Mouse (Mus musculus) spleen, adult 2 months (tissue): ENCODE measurements around the gene App. TPM values are rescaled to one million over a fixed set of nuclear protein-coding genes. Genes with fewer than 3 reads are reported as not detected.

Experiments used
- DNase-seq, 2 experiments: peaks; one replicate each; pipeline versions ENCODE4 v3.0.0 to v3.0.0-alpha.2; 2012 to 2021; ENCODE audit warnings: low spot score in 2 of 2, low read depth in 1 of 2
- H3K27ac ChIP-seq: fragments of 200-500 bp; 2 replicates; pipeline ENCODE4 v1.5.1; 2012; ENCODE audit warnings: low read length, inconsistent platforms; ENCODE audit not compliant: insufficient read depth
- H3K27me3 ChIP-seq: fragments of 200-500 bp; 2 replicates; pipeline ENCODE4 v1.6.1; 2012; ENCODE audit warnings: mild to moderate bottlenecking, moderate library complexity, low read length, inconsistent platforms; ENCODE audit not compliant: control insufficient read depth, insufficient read depth
- H3K36me3 ChIP-seq: fragments of 200-500 bp; 2 replicates; pipeline ENCODE4 v1.6.1; 2012; ENCODE audit warnings: mild to moderate bottlenecking, low read length, inconsistent platforms; ENCODE audit not compliant: control insufficient read depth, insufficient read depth
- H3K4me1 ChIP-seq: fragments of 200-500 bp; 2 replicates; pipeline ENCODE4 v1.6.1; 2011; ENCODE audit warnings: inconsistent platforms; ENCODE audit not compliant: control insufficient read depth, insufficient read depth, insufficient read length
- H3K4me3 ChIP-seq: fragments of 200-500 bp; 2 replicates; pipeline ENCODE4 v1.5.1; 2011; ENCODE audit warnings: mild to moderate bottlenecking, inconsistent platforms; ENCODE audit not compliant: insufficient read depth, insufficient read length; ENCODE audit errors: extremely low read depth
- CTCF ChIP-seq: fragments of 200-500 bp; IDR thresholded peaks from 2 replicates; pipeline ENCODE4 v1.5.1; 2011; ENCODE audit warnings: mild to moderate bottlenecking, inconsistent platforms; ENCODE audit not compliant: insufficient read depth, insufficient read length, insufficient replicate concordance; ENCODE audit errors: extremely low read depth
- POLR2A ChIP-seq: fragments of 200-500 bp; IDR thresholded peaks from 2 replicates; pipeline ENCODE4 v1.6.1; 2011; ENCODE audit warnings: low read depth, low read length, inconsistent platforms
- WGBS: fragments of 180-500 bp; shearing (Covaris S2); methylation state at CpG from one replicate; pipeline ENCODE4 v1.1.7; 2018; 5-methylcytosine and 5-hydroxymethylcytosine counted together
- polyA plus RNA-seq: library from polyadenylated mRNA; depleted of rRNA; stranded (reverse); fragments of >200 nt; gene quantifications from 2 replicates; pipeline ENCODE4 v1.2.3, GENCODE M21; 2012

The App gene
- polyA plus RNA-seq, 1 experiment = 80.0 TPM

- WGBS = 87% methylated on average over 4 of the region's 4 CpGs
- TF ChIP-seq POLR2A = no peak
- no peak for TF ChIP-seq CTCF
- H3K27ac ChIP-seq = no peak overlapping the region
- no peak overlapping the region for H3K4me3 ChIP-seq
- H3K4me1 ChIP-seq = no peaks in the 10 kb centered on the region
- no peaks in the 10 kb centered on the region for H3K27me3 ChIP-seq
- no peaks in the 10 kb centered on the region for H3K36me3 ChIP-seq
- no peak for DNase-seq
Measured at GRCm38 (mm10) chr16:85061725-85062124, 111.8 kb downstream of the App start.

DNA sequence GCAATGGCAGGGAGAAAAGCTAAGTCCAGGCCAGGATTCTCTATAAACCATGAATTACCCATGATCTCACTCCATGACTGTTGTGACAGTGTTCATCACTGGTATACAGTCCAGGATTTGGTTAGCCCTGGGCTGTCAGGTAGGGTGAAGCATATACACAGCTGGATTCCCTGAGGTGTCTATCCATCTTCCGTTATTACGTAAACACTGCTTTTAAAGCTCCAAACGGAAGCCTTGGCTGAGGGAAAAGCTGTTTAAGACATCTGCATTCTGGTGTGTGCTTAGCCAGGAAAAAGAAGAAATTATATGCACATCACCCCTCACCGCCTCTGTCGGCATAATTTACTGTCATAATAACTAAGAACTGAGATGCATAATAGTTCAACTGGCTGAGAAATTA is 115.4 kb downstream of the App start:
- H3K27me3 ChIP-seq = no peaks in the 10 kb centered on the region
- H3K4me1 ChIP-seq = no peaks in the 10 kb centered on the region
- no peaks in the 10 kb centered on the region for H3K36me3 ChIP-seq
- WGBS = 95% methylated on average over 5 of the region's 5 CpGs
- TF ChIP-seq POLR2A (no peak), CTCF (no peak)
- H3K4me3 ChIP-seq = no peak overlapping the region
- no peak for DNase-seq
- H3K27ac ChIP-seq = no peak overlapping the region

DNA sequence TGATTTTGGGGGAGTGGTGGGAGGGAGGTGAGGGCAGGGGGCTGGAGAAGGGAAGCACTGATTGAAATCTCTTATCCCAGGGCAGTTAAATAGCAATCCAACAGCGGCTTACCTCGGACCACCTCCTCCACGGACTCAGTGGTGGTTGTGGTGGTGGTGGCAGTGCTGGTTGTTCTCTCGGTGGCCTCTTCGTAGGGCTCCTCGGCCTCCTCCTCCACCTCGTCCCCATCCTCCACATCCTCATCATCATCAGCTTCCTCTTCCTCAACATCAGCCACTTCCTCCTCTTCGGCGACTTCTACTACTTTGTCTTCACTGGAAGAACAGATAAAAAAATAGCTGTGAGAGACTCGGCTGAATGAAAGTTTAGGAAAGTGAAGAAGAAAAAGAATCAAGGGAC is 117.4 kb downstream of the App start:
- no peaks in the 10 kb centered on the region for H3K4me1 ChIP-seq
- H3K4me3 ChIP-seq = no peak overlapping the region
- H3K27ac ChIP-seq = no peak overlapping the region
- H3K36me3 ChIP-seq = no peaks in the 10 kb centered on the region
- TF ChIP-seq POLR2A = no peak
- TF ChIP-seq CTCF = no peak
- no peaks in the 10 kb centered on the region for H3K27me3 ChIP-seq
- no peak for DNase-seq
- 80% methylated on average over 10 of the region's 10 CpGs for WGBS

DNA sequence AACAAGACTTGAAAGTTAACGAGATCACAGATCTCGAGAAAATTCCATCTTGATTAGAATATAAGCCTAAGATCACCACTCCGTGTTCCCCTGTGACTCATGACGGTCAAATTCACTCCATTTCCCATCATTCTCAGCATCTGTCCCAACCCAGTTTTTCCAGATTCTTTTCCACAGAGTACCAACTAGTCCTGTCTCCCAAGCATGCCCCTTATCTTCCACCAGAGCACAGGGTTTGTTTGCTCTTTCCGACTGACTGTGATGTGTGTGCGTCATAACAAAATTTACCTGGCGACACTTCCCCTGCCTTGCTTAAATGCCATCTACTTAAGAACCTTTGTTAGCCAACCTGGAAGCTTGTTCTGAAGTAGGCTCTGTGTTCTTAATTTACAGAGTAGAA is 119.6 kb downstream of the App start:
- Histone ChIP-seq H3K27ac (no peak overlapping the region), H3K27me3 (no peaks in the 10 kb centered on the region), H3K4me1 (no peaks in the 10 kb centered on the region), H3K36me3 (no peaks in the 10 kb centered on the region), H3K4me3 (no peak overlapping the region)
- DNase-seq = no peak
- TF ChIP-seq CTCF = no peak
- TF ChIP-seq POLR2A = no peak
- 97% methylated on average over 7 of the region's 7 CpGs for WGBS

GRCm38 (mm10) chr16:85047310-85047709 is 126.3 kb downstream of the App start:
- H3K27ac ChIP-seq = no peak overlapping the region
- H3K36me3 ChIP-seq = no peaks in the 10 kb centered on the region
- TF ChIP-seq CTCF = no peak
- TF ChIP-seq POLR2A = no peak
- no peak overlapping the region for H3K4me3 ChIP-seq
- H3K27me3 ChIP-seq = no peaks in the 10 kb centered on the region
- DNase-seq = no peak
- WGBS = 79% methylated on average over 6 of the region's 6 CpGs
- H3K4me1 ChIP-seq = no peaks in the 10 kb centered on the region

DNA sequence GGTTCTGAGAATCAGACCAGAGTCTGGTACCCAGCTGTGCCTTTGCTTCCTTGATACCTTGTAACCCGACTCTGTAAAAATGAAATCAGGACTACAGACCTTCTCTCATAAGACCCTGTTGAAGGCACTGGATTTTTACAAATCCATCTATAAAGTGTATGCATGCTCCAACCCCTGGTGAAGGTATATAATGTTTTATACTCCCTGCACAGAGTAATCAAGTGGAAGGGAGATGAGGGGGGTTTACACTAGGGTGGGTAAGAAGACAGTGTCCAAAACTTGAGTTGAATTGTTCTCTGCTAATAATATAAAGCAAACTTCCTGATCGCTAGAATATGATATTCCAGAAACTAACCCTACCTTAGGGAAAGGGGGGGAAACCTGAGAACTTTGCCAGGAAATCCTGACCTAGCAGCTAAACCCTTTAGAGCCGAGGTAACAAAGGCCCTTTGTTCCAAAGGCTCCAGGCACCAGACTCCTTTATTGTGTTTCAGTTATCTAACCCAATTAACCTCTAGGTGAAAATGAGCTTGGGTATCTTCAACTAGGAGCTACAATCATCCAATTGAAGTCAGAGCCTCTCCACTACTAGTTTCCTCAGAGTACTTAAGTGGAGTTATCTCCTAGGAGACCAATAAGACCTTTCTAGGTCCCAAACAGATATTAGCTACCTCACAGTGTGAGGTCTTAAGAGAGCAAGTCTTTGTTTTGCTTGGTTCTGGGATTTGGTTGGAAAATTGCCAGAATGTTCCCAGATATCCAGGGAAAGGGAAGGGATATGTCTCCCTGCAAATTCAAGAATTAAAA is 132.2 kb downstream of the App start:
- no peak for TF ChIP-seq POLR2A
- TF ChIP-seq CTCF = no peak
- no peaks in the 10 kb centered on the region for H3K27me3 ChIP-seq
- no peaks in the 10 kb centered on the region for H3K36me3 ChIP-seq
- H3K27ac ChIP-seq = no peak overlapping the region
- no peaks in the 10 kb centered on the region for H3K4me1 ChIP-seq
- 83% methylated on average over 3 of the region's 3 CpGs for WGBS
- no peak for DNase-seq
- no peak overlapping the region for H3K4me3 ChIP-seq

DNA sequence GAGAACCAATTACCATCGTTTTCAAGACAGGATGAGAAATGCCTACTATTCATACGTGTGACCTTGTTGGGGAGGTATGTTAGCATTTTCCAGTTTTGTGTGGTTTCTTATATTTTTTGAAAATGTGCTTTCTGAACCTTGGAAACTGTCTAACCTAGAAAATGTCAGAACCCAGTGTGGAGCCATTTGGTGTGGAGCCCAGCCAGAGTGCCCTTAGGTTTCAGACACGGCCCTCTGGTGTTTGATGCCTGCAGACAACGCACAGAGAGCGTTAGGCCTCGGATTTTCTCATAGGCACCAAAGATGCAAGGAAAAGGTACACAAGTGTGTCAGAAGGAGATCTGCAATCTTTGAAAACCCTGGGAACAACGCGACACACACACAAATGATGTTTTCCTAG is 134.8 kb downstream of the App start:
- 91% methylated on average over 8 of the region's 8 CpGs for WGBS
- Histone ChIP-seq H3K4me3 (no peak overlapping the region), H3K36me3 (no peaks in the 10 kb centered on the region), H3K27ac (no peak overlapping the region), H3K4me1 (no peaks in the 10 kb centered on the region), H3K27me3 (no peaks in the 10 kb centered on the region)
- no peak for DNase-seq
- TF ChIP-seq CTCF = no peak
- no peak for TF ChIP-seq POLR2A
